Mouse (Mus musculus) cerebellum, adult 18-20 months (tissue): ENCODE results near the gene Zfp973.
"Not testable (repeated sequence)": the region's sequence is repeated elsewhere in the genome, so short reads cannot be mapped to it uniquely, and the experiment has no call there.

ENCODE experiments used
- DNase-seq, 2 experiments: peaks; one replicate each; pipeline ENCODE4 v3.0.0; 2021

The Zfp973 gene

GRCm38 (mm10) chr2:176670222-176670621 is at the start of gene Zfp973:
Gene Zfp973, plus strand, starts transcription at chr2:176670522.
- DNase-seq: not testable (repeated sequence)

GRCm38 (mm10) chr2:176636244-176636643 is 34.1 kb upstream of the Zfp973 start, which contains the start of gene Gm14308:
Gene Gm14308, minus strand, starts transcription at chr2:176636344.
- not testable (repeated sequence) for DNase-seq

GRCm38 (mm10) chr2:176708051-176708450 is 37.7 kb downstream of the Zfp973 start, which contains the start of gene Gm14305:
Gene Gm14305, plus strand, starts transcription at chr2:176708328.
- peak; percentile 16 to 27 for DNase-seq
